Mouse (Mus musculus) liver, embryonic 14.5 days (tissue): Measurements from ENCODE around the gene Tha1. TPM values are rescaled to one million over a fixed set of nuclear protein-coding genes. Genes with fewer than 3 reads are reported as not detected.

ENCODE experiments used
- ATAC-seq: fragments of 200-750 bp; cut with Nextera tagmentation; 2 replicates; pipeline ENCODE4 v1.8.0; 2017; ENCODE audit warnings: moderate number of reproducible peaks, mild to moderate bottlenecking, moderate library complexity; ENCODE audit not compliant: insufficient read depth
- DNase-seq, 3 experiments: peaks; one replicate each; pipeline ENCODE4 v3.0.0-alpha.2; 2012 to 2013; ENCODE audit warnings: low read depth in 3 of 3, low spot score in 3 of 3
- H3K27ac ChIP-seq: fragments of 300-500 bp; sonication (generic); 2 replicates; pipeline ENCODE4 v1.5.1; 2014; ENCODE audit warnings: moderate library complexity, mild to moderate bottlenecking, control low read depth, inconsistent platforms
- H3K27me3 ChIP-seq: fragments of 300-500 bp; sonication (generic); 2 replicates; pipeline ENCODE4 v1.6.1; 2014; ENCODE audit warnings: mild to moderate bottlenecking, low read length, moderate library complexity; ENCODE audit not compliant: control insufficient read depth, insufficient read depth
- H3K36me3 ChIP-seq: fragments of 300-500 bp; sonication (generic); replicated peaks from 2 replicates; pipeline ENCODE4 v1.6.1; 2014; ENCODE audit warnings: low read depth; ENCODE audit not compliant: control insufficient read depth, insufficient read depth
- H3K4me1 ChIP-seq, 2 experiments: fragments of 200-500 bp in 1 of 2; fragments of 300-500 bp in 1 of 2; sonication (generic) in 1 of 2; replicated peaks; 2 replicates each; pipeline ENCODE4 v1.6.1; 2012 to 2014; ENCODE audit warnings: antibody characterized with exemption in 1 of 2, inconsistent platforms in 1 of 2, low read length in 1 of 2; ENCODE audit not compliant: control insufficient read depth in 2 of 2, insufficient read depth in 2 of 2
- H3K4me2 ChIP-seq: fragments of 300-500 bp; sonication (generic); 2 replicates; pipeline ENCODE4 v1.6.1; 2014; ENCODE audit warnings: low read depth, mild to moderate bottlenecking, control low read depth, moderate library complexity
- H3K4me3 ChIP-seq, 2 experiments: fragments of 200-500 bp in 1 of 2; fragments of 300-500 bp in 1 of 2; sonication (generic) in 1 of 2; 2 replicates each; pipeline ENCODE4 v1.5.1; 2012 to 2014; ENCODE audit warnings: low read depth in 2 of 2, low read length in 2 of 2, mild to moderate bottlenecking in 2 of 2, control low read depth in 1 of 2, inconsistent platforms in 1 of 2, moderate library complexity in 1 of 2; ENCODE audit not compliant: insufficient read depth in 1 of 2
- H3K9ac ChIP-seq: fragments of 300-500 bp; sonication (generic); replicated peaks from 2 replicates; pipeline ENCODE4 v1.6.1; 2014; ENCODE audit warnings: mild to moderate bottlenecking, control low read depth, moderate library complexity
- H3K9me3 ChIP-seq: fragments of 300-500 bp; sonication (generic); 2 replicates; pipeline ENCODE4 v1.6.1; 2016; ENCODE audit warnings: low read length, mixed read lengths; ENCODE audit not compliant: control insufficient read depth
- CTCF ChIP-seq: IDR thresholded peaks from 2 replicates; pipeline ENCODE4 v1.5.1; 2016; ENCODE audit warnings: antibody characterized with exemption, low read depth, control low read depth
- EP300 ChIP-seq: IDR thresholded peaks from 2 replicates; pipeline ENCODE4 v1.6.1; 2016; ENCODE audit warnings: antibody characterized with exemption, low read depth
- WGBS: fragments of 180-500 bp; shearing (Covaris S2); extraction: QIAGEN DNeasy Blood & Tissue Kit; methylation state at CpG from one replicate; pipeline ENCODE4 v1.1.7; 2014; ENCODE audit not compliant: insufficient replicate concordance; 5-methylcytosine and 5-hydroxymethylcytosine counted together
- polyA plus RNA-seq, 2 experiments: library from polyadenylated mRNA; depleted of rRNA in 1 of 2; stranded (reverse) in 1 of 2; unstranded in 1 of 2; fragments of >200 nt; fragmentation: Nextera tagmentation in 1 of 2; extraction: Ambion mirVana in 1 of 2; gene quantifications; 2 replicates each; pipeline versions ENCODE4 v1.2.1 to v1.2.3; 2012 to 2014

Tha1 gene
- polyA plus RNA-seq, 2 experiments, result 1.4 to 1.6 TPM

GRCm38 (mm10) chr11:117845651-117846050, 27.6 kb downstream of the Tha1 start:
- Histone ChIP-seq H3K4me1 (peaks cover 17 to 26% of the 10 kb centered on the region in 2 experiments), H3K4me3 (no peak overlapping the region), H3K27ac (no peak overlapping the region), H3K4me2 (no peak overlapping the region), H3K9me3 (no peaks in the 10 kb centered on the region), H3K27me3 (no peaks in the 10 kb centered on the region), H3K9ac (no peak overlapping the region), H3K36me3 (peaks cover 5% of the 10 kb centered on the region)
- DNase-seq, result no peak
- WGBS, result 62% methylated on average over 2 of the region's 2 CpGs
- ATAC-seq, result no peak
- TF ChIP-seq EP300, result no peak
- TF ChIP-seq CTCF, result no peak

- Histone ChIP-seq H3K9me3 (no peaks in the 10 kb centered on the region), H3K9ac (no peak overlapping the region), H3K4me1 (peaks cover 19 to 28% of the 10 kb centered on the region in 2 experiments), H3K4me2 (no peak overlapping the region), H3K4me3 (no peak overlapping the region), H3K27ac (no peak overlapping the region), H3K36me3 (no peaks in the 10 kb centered on the region), H3K27me3 (no peaks in the 10 kb centered on the region)
- no peak for TF ChIP-seq CTCF
- no peak for TF ChIP-seq EP300
- ATAC-seq (no peak), DNase-seq (no peak)
- WGBS, result 71% methylated on average over 2 of the region's 2 CpGs
These were observed 28.3 kb downstream of the Tha1 start for GRCm38 (mm10) chr11:117844997-117845396.

- H3K4me3 ChIP-seq, result no peak overlapping the region
- ATAC-seq (no peak), DNase-seq (no peak)
- no peak for TF ChIP-seq EP300
- TF ChIP-seq CTCF, result no peak
- H3K36me3 ChIP-seq, result no peaks in the 10 kb centered on the region
- H3K27ac ChIP-seq, result no peak overlapping the region
- WGBS, result 65% methylated on average over 2 of the region's 2 CpGs
- peaks cover 31 to 43% of the 10 kb centered on the region in 2 experiments for H3K4me1 ChIP-seq
- no peak overlapping the region for H3K4me2 ChIP-seq
- H3K9ac ChIP-seq, result no peak overlapping the region
- no peaks in the 10 kb centered on the region for H3K27me3 ChIP-seq
- H3K9me3 ChIP-seq, result no peaks in the 10 kb centered on the region
These were observed 29.8 kb downstream of the Tha1 start for GRCm38 (mm10) chr11:117843434-117843833.

- TF ChIP-seq EP300, result no peak
- no peak for TF ChIP-seq CTCF
- Histone ChIP-seq H3K4me2 (no peak overlapping the region), H3K9ac (no peak overlapping the region), H3K36me3 (no peaks in the 10 kb centered on the region), H3K4me1 (peaks cover 46 to 48% of the 10 kb centered on the region in 2 experiments), H3K4me3 (no peak overlapping the region), H3K27ac (peak overlapping the region; percentile 4; the same call in 1 of the 2 replicates), H3K9me3 (no peaks in the 10 kb centered on the region), H3K27me3 (no peaks in the 10 kb centered on the region)
- ATAC-seq (no peak), DNase-seq (no peak)
- 50% methylated on average over 1 of the region's 1 CpGs for WGBS
These were observed 32.4 kb downstream of the Tha1 start for GRCm38 (mm10) chr11:117840910-117841309.

DNA sequence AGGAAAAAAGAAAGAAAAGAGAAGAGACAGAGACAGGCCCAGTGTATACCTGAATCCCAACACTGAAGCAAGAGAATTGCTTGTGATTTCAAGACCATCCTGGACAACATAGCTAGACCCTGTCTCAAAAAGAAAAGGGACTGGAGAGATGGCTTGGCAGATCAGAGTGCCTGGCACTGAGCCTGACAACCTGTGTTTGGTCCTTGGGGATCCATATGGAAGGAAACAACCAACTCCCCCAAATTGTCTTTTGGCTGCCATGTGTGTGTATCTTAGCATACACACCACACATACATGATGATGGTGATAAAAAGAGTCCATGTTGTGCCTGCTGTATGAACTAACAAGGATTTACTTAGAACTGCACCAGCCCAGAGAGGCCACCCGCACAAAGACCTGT, 34.3 kb downstream of the Tha1 start:
- Histone ChIP-seq H3K9me3 (no peaks in the 10 kb centered on the region), H3K27ac (peak overlapping the region; percentile 90), H3K4me1 (peaks cover 46 to 48% of the 10 kb centered on the region in 2 experiments), H3K36me3 (no peaks in the 10 kb centered on the region), H3K4me2 (peak overlapping the region; percentile 59), H3K4me3 (no peak overlapping the region), H3K27me3 (no peaks in the 10 kb centered on the region), H3K9ac (peak overlapping the region; percentile 47)
- DNase-seq (no peak), ATAC-seq (peak; percentile 21; the same call in 1 of the 2 replicates)
- TF ChIP-seq EP300 (no peak), CTCF (no peak)
- WGBS, result 21% methylated on average over 1 of the region's 1 CpGs
